Mouse (Mus musculus) monocyte, adult 5-6 weeks (primary cell): ENCODE measurements at regions not wholly inside any gene's neighbourhood (a gene's known extent, or its start where the extent isn't known, plus 50 kb on each side); places are given as distances from the start of the nearest gene placed in this dataset.

ENCODE experiments used
- ATAC-seq: fragments of 153-309, 156-312 bp; replicated peaks from 2 replicates; pipeline ENCODE4 v1.8.0; 2017; ENCODE audit warnings: mild to moderate bottlenecking; ENCODE audit not compliant: low TSS enrichment, insufficient number of reproducible peaks, severe bottlenecking, poor library complexity, low FRiP score

DNA sequence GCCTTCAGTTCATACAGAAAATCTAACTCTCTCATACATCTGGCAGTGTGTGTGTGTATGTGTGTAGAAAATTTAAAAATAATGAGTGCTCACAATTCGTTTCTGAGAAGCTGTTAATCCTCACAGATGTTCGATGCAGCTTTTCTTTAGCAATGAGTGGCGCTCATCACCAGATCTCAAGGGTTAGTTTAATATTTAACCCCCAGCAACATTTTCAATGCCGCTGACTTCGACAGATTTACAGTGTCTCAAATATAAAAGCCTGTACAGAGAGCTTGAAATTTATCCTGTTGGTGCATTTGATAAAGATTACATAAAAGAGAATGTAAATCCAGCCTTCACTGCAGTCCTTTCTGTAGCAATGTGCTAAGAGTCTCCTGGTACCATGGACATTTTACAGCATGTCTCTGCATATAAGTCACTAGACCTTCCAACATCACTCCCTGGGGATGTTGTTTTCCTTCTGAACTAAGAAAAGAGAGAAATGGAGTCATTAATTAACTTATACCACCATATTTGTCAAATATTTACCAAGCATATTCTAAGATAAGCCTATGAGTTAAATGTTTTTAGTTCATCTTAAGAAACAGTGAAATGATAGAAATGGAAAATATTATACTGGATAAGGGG lies 670.8 kb upstream of the Kirrel3 start:
- ATAC-seq: no peak

DNA sequence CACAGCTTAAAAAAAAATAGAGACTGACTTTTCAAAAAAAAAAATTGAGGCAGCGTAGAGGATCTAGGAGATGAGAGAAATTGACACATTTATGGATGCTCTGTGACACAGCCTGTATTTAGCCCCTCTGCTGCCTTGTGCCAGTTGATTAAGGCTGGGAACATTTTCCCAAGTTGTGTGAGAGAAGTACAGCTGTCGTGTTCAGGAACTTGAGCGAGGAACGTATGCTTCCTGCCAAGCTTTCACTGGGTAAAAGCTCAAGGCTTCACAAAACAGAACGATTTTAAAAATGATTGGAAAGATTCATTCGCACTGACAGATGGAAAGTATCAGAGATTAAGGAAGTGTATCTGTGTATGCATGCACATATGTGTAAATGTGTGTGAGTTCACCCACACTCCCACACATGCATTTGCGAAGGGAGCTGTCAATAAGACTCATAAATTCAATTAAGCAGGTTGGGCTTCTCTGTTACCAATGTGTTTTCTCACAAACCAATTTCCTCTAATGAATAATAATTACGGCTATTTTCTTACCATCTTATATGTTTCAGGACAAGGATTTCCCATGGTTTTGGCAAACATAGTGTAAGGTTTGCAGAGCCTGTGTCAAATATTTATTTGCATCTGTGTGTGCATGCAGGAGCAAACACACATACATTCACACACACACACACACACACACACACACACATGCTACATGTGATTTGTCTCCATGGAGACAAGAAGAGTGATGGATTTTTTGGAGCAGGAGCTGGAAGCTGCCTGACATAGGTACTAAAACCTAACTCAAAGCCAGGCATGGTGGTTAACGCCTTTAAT lies 662.9 kb upstream of the Kirrel3 start:
- no peak for ATAC-seq

DNA sequence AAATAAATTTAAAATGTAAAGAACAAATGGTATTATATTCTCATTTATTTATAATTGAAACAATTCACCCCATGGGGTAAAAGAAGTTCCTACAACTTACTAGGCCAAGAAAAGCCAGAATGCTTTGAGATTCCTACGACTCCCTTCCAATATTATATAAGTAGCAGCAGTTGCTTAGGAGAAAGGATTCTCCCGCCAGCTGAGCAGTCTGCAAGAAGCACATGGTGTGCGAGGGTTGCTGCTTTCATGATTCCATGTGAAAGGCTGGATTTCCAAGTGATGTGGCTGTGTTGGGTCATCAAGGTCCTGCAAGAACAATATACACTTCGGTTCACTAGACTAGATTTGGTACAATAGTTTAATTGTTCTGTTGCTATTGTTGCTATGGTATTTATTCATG lies 659.6 kb upstream of the Kirrel3 start:
- no peak for ATAC-seq

DNA sequence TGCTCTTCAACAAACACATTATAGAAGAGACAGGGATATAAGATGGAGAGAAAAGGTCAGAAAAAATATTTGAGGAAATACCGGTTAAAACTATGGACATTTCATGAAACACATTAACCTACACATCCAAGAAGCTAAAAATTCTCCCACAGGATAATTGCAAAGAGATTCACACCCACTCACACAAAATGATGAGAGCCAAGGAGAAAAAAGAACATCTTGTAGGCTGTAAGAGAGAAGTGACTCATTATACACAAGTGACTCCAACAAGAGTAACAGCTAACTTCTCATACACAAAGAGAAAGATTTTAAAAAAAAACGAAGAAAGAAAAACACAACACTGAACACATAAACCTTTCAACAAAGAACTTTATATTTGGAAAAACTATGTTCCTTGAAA lies 658.3 kb upstream of the Kirrel3 start:
- no peak for ATAC-seq

DNA sequence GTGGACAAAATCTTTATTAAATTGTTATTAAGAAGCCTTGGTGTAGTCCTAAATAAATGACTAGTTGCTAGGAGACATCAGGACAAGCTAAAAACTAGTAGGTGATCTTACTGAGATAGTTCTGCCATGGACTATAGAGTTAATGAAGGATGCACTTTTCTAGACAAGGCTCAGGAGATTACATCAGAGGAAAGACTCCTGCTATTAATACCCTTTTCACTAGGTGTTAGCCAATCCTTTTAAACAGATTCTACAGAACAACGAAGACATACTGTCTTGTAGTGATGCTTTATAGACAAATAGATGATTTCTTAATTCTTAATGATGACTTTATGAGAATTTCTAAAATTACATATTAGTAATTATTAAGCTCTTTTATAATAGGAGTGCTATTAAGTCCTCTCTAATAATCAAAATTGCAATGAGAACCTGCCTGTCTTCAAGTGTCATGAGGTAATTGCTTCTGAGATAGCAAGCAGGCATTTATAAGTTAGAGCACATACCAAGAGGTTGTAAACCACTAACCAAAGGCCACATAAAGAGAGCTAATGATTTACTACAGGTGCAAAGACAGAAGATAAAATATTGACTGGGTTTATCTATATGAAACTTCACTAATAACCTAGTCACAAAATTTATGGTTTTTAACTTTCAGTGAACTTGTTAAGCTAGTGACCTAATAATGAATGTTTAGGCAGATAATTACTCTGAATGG lies 647.9 kb upstream of the Kirrel3 start:
- no peak for ATAC-seq

DNA sequence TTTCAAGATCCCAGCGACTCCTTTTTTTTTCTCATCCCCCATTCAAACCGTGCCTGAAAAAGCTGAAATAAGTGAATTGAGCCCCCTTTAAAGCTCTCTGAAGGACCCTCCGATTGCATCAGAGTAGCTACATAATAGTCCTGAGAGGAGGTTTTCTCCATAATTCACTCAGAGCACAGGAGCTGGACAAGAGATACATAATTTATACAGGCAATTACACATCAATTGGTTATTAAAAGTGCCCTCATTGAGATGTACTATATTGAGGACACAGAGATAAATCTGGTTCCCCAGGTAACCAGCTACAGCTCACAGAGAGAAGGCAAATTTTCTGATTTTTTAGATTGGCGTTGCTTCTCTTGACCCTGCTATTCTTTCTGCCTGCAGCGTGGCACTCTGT lies 636.1 kb upstream of the Kirrel3 start:
- ATAC-seq: no peak

DNA sequence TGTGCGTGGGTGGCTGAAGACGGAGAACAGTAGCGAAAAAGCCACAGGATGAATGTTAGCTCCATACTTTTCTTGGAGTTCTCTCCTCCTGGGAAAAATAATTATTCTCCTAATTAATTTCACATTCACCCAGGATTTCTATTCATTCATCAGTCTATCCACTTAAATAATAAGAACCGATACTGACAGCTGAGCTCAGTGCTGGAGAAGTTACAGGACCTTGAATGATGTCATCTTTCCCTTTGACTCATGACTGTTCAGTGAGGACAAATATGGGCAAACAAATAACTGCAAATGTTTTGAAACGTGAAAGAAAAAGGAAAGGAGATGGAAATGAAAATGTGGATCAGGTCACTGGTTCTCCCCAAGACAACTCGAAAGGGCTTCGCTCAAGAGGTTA lies 635.7 kb upstream of the Kirrel3 start:
- ATAC-seq: no peak

DNA sequence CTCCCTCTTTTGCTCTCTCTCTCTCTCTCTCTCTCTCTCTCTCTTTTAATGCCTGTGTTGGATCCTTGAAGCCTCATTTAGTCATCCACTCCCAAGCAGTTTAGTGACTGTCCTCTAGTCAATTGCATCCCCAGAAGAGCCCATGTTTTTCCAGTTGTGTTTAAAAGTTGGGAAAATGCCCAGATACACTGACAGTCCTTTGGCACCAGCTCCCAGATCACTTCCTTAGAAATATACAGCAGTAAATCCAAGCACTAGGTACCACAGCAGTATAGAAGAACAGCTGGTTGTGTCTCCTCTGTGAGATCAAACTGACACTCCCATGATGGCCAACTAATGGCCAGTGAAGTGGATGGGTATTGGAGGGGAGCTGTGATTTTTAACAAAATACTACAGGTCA lies 634.7 kb upstream of the Kirrel3 start:
- no peak for ATAC-seq

DNA sequence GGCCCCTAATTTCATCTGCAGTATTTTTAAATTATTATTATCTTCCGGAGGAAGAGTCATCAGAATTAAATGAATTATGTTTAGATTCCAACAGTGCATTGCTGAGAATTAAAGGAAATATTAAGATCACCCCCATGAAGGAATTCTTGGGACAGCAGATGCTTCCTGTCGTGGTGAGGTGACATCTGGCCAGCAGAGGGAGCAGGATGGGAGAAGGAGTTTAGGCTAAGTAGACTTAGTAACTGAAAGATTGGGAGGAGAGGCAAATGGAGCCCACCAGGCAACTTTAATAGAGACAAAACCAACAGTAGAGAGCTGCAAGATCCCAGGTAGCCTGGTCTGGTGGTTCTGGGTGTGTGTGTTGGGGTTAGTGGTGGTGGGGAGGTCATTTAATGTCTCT lies 629.5 kb upstream of the Kirrel3 start:
- ATAC-seq: no peak

DNA sequence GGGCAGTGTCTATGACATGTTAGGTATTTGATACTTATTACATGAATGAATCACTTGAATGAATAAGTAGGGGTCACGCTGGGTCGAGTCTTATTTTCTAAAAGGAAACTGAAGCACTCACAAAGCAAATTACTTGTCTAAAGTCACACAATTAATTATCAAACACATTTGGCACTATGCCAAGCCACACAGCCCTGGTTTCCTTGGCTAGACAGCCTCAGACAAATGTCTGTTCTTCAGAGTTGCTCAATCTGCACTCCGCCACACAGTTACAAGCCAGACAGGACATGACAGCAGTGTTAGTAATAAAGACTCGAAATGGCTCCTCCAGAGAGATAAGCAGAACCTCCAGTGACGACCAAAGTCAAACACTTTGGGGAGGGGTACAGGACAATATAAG lies 627.2 kb upstream of the Kirrel3 start:
- no peak for ATAC-seq

DNA sequence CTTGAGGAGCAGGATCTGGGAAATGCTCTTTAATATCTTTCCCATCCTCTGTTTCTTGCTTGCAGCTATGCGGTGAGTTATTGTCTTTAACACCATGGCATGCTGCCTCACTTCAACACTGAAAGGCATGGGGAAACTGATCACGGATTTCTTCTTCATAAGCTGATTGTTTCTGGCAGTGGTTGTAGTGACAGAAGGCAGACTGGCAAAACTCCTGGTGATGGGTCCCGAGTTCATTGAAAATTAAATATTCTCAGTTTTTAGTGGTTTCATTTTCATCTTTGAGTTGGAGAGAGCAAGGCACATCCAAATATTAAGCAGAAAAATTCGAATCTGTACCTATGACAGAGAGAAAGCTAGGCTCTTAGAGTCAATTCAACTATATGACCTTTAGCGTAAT lies 617.0 kb upstream of the Kirrel3 start:
- ATAC-seq: no peak

DNA sequence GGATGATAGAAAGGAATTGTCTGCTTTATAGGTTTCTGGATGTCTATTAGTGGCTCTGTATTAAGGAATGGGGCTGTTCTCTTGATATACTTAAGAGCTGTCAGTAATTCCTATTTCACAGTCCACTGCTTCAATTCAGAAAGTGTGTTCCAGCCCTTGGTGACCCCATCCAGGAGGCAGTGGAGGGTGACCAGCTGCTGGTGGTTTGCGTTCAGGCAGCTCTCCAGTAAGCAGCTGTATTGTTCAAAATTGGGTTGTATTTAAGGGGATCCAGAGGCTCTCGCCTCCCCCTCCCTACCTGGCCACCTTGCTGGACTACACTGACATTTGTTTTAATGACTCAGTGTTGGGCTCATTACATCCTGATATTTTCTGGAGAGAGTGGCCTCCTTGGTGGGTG lies 598.4 kb upstream of the Kirrel3 start:
- no peak for ATAC-seq

DNA sequence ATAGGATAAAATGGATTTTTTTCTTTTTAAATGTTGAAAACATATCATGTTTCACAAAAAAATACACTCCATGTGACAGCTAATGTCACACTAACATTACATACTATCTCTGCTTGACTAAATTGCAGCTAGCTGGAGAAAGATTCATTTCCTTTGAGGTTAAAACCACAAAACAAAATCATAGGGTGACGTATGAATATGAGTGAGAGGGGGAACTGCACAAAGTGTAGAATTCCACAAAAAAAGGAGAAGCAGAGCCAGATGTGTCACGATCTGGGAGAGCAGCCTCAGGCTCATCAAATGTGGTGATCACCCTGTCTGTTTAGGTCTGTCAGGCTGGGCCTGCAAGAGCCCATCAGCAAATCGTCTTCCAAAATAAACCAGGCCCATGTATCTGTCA lies 593.7 kb upstream of the Kirrel3 start:
- ATAC-seq: no peak

DNA sequence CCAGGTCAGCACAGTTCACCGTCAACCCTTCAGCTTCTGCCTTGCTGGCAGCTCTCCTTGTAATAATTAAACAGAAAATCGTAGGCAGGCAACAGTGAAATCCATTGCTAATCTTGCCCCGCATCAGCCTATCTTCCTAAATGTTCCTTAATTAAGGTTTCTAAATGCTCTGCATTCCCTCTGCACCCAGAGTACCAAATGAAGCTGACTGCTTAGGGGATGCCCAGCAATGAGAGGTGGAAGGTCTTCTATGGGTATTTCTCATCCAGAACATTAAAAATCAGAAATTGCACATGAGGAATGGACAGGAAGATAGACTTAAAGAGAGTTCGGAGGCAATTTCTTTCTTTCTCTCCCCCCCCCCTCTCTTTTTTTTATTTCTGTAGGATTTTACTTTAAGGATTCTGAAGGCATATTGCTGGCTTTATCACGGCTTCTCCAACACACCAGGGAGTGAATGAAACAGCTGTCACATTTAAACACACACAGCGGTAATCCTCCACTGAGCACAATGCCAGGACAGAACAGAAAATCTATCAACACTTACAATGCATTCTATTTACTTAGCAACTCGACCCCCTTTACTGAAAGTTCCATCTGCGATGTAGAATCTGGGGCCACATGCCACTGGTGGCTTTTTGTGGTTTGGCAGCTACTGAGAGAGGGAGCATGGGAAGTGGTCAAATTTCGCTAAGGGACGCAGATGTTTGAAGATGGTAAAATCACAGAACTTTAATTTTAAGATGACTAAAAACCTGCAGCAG lies 584.2 kb upstream of the Kirrel3 start:
- no peak for ATAC-seq

DNA sequence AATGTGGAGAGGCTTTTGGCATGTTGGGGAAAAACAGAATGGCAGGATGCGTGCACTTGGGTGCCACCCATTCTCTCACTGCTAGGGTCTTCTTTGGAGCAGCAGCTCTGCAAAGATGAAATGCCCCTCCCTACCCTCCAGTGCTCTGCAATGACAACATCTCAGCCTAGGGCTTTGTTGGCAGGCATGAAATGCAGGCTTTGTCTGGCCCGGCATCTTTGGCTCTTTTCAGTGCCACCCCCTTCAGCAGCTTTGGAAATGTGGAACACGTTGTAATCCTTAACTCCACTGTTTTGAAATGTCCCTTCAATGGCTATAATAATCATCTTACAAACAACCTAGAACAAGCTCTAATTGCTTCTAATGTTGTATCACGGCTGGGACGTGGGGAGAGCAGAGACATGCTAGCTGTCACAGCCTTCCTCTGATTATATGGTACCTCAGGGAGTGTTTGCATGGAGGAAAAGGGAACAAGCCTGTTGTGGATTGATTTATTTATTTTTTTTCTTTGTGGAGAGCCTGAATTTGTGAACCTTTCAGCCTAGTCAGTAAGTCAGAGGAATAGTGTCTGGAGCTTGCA lies 581.6 kb upstream of the Kirrel3 start:
- no peak for ATAC-seq

DNA sequence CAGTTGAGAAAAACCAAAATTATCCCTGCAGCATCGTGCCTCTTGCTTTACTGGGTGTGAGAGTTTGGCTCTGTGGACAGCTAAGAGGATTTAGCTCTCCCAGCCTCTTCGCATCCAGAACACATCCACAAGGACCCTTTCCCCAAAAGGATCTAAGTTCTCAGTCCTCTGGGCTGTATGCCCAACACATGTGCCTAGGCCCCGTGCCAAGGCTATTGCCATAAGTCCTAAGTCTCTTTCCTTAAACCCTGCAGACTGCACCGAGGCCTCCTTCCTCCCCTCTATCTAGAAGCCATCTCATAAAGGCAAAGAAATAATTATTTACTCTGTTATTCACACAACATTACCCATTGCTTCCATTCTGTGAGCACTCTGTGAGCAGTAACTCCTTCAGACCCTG lies 570.8 kb upstream of the Kirrel3 start:
- no peak for ATAC-seq

DNA sequence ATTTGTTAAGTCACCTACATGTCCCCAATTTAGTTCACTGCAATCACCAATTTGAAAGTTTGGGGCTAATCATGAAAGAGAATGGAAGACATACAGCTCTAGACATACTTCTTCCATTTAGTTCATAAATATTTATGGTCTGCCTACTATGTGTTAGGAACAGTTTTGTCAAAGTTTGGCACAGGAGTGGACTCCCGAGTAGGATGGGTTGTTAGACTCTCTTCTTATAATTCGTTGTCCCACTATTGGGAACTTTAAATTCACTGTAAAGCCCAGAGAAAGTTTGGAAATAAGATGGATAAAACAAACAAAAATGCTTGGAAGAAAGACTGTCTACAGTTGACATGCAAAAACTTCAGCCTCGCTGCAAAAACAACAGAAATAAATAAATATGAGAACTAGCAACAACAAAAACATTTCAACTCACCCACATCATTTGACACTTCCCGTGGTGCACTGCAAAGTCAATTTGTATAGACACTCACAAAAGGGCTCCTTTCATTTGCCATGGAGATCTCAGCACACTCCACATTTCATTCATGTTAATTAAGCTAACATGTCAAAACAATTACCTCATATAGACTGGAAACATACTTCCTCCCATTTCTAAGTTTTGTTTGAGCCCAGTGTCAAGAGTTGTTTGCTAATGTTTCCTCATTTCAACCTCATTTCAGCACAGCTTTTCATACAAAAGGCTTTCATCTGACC lies 570.2 kb upstream of the Kirrel3 start:
- no peak for ATAC-seq

DNA sequence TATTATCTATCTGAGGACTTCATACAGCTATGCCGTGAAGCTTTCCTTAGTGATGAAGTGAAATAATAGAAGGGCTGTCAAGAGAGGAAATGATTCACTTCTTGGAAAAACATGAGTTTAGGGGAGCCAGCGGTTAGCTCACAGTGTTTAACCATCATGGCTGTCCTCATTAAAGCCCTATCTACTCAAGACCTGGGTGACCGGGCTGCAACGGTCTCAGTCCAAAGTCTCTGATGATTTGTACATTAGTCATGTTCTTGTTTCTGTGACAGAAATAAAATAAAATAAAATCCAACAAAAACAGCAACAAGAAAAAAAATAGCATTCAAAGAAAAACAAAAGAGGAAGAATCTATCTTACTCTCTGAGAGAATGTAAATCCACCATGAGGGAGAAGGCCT lies 555.4 kb upstream of the Kirrel3 start:
- no peak for ATAC-seq
